Mouse (Mus musculus): ENCODE measurements at regions not wholly inside any gene's neighbourhood (a gene's known extent, or its start where the extent isn't known, plus 50 kb on each side); places are given as distances from the start of the nearest gene placed in this dataset.
A peak's percentile ranks its signal among the peaks of the same experiment; 100 is the strongest.

- no peak for ATAC-seq (ENCODE audit: low TSS enrichment)
Measured at GRCm38 (mm10) chr11:27280791-27281190, 687.0 kb upstream of the Vrk2 start.

DNA sequence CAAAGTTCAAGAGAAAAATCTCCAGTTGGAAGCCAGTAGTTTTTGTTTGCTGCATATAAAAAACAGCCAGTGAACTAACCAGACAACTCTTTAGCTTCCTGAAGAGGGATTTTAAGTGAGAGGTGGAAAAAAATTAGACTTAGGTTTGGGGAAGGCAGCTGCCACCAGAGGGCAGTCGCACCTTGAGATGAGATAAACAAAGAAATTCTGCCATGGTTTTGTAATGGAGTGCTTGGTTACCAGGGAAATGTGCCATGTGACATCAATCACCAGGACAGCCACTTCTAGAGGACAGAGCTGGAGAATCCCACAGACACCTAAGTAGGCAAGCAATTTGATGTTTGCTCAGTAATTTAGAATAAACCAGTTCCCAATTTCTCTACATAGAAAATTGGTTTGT is 670.5 kb upstream of the Vrk2 start:
- peak; percentile 81 for ATAC-seq (ENCODE audit: low TSS enrichment)

DNA sequence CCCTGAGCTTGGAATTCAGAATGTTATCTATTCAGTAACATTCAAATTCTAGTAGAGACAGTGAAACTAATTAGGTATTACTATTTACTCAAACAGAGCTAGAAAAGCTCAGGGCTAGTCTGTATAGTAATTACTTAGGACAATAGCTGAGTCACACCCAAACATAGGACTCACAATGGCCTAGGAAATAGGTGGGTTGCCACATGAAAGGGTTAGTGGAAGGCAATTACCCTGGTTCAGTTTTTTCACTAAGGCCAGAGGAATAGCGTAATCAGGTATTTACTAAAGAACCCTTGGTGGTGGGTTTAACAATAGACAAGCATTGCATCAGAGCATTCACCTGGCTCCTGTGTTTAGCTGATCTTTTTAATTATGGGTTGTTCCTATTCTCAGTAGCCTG is 664.7 kb upstream of the Vrk2 start:
- no peak for ATAC-seq (ENCODE audit: low TSS enrichment)

- ATAC-seq (ENCODE audit: low TSS enrichment) = no peak
Measured at GRCm38 (mm10) chr11:27235884-27236283, 642.1 kb upstream of the Vrk2 start.

- ATAC-seq (ENCODE audit: low TSS enrichment) = no peak
Measured at GRCm38 (mm10) chr11:27226454-27226853, 632.7 kb upstream of the Vrk2 start.

DNA sequence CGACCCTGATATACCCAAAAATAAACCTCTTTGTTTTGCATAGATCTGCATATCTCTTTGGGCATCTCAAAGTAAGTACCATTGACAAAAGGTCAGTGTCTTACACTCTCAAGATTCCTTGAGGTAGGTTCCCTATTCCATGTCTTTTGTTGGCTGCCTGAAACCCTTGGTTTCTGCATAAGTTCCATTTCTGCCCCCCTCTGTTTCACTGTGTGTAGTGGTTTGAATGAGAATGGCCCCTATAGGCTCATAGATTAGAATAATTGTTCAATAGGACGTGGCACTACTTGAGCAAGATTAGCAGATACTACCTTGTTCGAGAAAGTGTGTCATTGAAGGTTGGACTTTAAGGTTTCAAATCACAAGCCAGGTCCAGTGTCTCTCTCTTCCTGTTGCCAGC is 628.6 kb upstream of the Vrk2 start:
- no peak for ATAC-seq (ENCODE audit: low TSS enrichment)

DNA sequence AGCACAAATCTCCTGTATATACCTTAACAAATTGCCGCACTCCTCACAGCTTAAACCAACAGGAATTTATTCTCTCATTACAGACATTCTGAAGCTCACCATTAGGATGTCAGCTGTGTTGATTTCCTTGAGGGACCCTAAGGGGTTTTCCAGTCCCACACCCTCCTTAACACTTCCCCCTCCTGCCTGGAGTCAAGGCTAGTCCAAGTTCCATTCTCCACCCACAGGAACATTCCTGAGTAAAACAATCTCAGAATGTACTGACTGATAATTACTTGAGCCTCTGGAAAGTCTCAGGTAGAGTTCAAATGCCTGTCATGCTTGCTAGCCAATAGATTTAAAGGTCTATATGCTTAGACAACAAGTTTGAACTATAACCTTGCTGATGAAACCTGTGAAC is 628.2 kb upstream of the Vrk2 start:
- no peak for ATAC-seq (ENCODE audit: low TSS enrichment)

DNA sequence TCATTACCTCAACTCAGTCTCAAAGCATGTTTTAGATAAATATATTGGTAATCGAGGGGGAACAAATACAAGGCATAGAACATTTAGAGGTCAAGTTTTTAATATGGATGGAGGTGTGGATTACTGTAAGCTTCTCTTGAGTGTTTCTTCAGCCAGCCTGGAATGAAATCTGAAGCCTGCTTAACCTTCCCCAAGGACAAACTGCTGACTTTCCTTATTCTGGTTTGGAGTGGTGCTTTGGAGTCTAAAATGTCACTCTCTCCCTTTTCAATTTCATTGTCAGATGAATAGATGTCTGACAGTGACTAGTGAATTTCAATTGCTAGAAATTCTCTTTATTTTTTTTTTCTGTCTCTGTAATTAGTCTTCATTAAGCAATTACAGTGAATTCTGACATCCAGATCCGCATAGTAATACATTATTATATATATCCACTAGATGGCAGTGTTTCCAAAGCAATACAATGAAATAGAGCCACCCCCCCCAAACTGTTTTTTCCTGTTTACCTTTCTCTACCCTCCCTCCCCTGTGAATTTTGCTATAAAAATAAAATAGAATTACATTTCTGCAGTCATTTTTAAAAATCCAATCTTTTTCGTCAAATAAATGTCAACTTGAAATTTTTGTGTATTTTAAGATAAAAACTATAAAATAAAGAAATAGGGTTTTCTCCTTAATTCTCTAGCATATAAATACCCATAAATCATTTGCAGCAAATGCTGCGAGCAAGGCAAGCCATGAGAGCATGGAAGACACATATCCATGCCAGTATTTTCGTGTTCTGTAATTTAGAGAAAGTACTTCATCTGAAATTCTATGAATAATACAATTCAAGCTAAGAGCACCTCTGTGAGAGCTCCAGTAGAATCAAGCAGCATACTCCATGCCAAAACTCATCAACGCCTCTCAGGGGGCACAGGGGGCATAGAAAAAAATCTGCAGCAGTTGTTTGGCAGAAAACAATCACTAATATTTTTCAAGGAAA is 626.2 kb upstream of the Vrk2 start:
- peak; percentile 62; the same call in 1 of the 2 replicates for ATAC-seq (ENCODE audit: low TSS enrichment)

DNA sequence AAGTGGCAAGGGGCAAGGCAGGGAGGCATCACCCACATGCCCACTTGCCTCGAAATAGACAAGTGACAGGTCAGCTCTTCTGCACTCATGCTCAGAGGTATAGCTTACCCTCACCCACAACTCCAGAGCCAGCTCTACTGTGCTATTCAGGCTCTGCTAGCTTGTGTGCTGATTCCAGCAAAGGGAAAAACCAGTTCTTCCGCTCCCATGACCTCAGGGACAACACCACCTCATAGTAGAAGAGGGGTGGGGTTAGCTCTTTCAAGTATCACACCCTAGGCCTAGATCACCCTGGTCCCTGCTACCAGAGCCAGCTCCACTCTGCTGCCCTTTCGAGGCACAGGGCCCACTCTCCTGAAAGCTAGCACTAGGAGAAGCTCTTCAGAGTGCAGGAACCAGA is 622.0 kb upstream of the Vrk2 start:
- no peak for ATAC-seq (ENCODE audit: low TSS enrichment)

DNA sequence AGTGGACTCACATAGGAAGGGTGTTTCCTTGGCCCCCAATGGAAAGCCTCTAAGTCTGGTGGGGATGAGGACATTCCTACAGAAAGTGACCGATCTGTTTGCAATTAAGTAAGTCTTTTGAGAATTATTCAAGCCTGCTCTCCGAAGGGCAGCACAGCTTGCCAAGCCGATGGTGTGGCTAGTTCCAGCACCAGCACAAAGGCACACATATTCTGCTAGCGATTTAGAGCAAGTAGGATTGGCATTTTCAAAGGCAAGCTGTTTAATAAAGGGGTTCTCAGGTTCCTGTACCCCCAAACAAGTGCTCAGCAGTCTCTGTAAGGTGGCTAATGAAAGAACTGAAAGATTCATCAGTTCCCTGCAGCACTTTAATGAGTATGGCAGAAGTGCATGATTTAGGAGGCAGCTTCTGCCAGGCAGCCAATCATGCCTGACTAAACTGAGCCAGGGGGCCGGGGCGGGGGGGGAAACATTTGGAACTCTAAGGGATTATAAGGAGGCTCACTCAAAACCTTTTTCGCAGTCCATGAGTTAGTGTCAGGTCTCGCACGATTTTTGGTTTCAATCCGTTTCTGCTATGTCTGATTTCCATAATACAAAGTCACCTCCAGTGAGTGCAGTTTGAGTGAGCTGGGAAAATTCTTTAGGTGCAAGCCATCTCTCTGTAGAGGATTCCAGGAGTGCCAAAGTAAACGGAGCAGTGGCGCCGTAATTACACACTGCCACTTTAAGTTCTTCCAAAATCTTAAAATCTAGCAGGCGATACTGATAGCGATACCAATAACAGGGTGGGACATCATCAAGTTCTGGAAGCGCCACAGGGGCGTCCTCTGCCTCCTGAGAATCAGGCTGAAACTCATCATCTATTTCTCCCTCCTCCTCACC is 609.8 kb upstream of the Vrk2 start:
- peak; percentile 69 for ATAC-seq (ENCODE audit: low TSS enrichment)

DNA sequence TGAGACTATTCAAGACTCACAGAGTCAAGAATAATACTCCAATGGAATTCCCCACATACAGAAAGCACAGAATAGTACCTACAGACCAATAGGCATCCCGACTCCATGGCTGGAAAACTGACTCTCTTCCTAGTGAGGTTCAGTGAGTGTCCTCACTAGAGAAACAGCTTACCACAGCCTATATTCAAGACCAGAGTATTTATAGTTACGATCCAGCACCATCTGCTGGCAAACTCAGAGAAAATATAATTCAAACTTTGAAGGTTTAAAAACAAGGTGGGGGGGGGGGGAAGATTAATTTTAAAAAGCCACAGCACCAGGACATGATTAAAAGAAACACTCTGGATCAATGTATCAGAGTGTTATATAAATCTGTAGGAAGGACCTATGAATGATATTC is 590.2 kb upstream of the Vrk2 start:
- peak; percentile 95 for ATAC-seq (ENCODE audit: low TSS enrichment)

DNA sequence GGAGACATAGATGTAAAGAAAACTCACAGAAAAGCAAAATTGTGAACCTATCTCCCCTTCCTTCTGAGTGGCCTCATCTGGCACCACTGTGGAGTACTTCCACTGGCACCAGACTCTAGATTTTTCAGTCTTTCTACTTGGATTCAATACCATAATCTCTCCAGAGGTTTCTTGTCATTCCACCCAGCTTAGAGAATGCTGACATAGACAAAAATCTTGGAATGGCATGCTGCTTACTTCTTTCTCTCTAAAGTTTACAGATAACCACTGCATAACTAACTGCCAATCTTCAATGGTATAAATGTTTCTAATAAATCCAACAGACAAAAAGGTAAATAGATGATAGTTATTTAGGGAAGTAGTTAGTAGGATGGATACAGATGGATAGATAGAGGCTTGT is 589.6 kb upstream of the Vrk2 start:
- ATAC-seq (ENCODE audit: low TSS enrichment) = no peak

DNA sequence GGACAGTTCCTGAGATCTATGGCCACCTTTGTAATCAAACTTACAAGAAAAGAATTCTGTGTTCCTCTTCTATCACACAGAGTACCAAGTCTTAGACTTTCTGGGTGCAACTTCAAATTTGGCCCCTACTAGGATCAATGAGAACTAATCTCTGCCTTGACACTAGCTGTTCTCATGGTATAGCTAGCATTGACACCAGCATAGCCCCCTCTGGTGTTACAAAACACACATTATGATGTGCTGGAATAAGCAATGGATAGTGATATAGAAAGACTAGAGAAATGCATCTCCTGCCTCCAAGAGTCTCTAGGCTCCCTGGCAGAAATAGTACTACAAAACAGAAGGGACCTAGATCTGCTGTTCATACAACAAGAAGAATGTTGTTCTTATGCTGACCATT is 566.6 kb upstream of the Vrk2 start:
- no peak for ATAC-seq (ENCODE audit: low TSS enrichment)
